Mouse (Mus musculus) right cerebral cortex, postnatal 10 days (tissue): Measurements from ENCODE around the gene Zfand5.
"Not testable (repeated sequence)": the region's sequence is repeated elsewhere in the genome, so short reads cannot be mapped to it uniquely, and the experiment has no call there.

Experiments used
- DNase-seq, 2 experiments: peaks; one replicate each; pipeline ENCODE4 v3.0.0; 2021; ENCODE audit warnings: low spot score in 2 of 2

The Zfand5 gene

DNA sequence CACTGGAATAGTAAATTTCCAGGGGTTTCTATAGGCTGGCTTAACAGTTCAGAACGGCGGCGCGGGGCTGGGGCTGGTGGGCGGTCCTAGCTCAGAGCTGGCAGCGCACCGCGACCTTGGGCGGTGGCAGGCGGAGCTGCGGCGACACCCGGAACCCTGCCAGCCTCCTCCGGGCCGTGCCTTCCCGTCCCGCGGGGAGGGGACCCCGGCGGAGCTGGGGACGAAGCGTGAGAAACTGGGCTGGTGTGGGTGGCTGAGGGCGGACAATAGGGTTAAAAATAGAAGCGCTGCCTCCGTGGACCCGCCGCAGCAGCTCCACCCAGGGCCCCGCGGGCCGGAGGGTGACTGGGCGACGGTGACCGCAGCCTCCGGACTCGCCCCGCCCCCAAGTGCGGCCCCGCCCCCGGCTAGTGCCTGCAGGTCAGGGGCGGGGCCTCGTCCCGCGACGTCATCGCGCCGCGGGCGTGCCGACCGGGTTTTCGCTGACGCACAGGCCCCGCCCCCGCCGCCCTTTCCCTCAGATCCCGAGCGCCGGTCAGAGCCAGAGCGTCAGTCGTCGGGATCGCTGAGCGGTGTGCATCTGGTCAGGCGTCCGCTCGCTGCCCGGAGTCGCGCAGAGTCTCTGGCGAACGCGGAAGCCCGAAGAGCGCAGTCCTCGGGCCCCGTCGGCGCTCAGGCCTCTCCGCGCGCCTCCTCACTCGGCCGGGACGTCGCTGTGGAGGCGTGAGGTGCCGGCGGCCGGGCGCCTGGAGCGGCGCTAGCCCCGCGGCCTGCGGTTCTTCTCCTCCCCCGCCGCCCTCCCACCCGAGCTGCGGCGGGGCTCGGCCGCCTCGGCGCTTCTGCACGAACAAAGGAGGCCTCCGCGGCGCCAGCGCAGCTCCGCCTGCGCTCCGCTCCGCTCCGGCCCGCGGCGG lies at the start of gene Zfand5:
Gene Zfand5, plus strand, starts transcription at position 538 of the 914 bp plus-strand sequence.
- DNase-seq, result peak; percentile 98 to 99

DNA sequence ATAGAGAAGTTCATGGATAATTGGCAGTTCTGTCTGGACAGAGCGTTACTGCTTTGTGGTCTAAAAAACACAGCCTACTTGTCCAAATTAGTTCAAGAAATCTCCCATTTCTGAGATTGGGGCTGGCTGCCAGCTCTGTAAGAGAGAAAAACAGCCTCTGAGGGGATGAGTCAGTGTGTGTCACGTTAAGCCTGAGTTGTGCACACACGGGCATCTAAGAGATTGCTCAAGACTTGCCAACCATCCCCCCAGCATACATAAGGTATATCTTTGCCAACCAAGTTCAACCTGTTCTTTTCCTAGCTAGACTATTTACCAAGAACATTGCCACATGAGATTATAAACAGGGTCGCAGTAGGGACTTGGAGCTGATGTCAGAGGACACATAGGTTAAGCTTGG lies 44.9 kb upstream of the Zfand5 start:
- DNase-seq, result peak; percentile 33 to 36

DNA sequence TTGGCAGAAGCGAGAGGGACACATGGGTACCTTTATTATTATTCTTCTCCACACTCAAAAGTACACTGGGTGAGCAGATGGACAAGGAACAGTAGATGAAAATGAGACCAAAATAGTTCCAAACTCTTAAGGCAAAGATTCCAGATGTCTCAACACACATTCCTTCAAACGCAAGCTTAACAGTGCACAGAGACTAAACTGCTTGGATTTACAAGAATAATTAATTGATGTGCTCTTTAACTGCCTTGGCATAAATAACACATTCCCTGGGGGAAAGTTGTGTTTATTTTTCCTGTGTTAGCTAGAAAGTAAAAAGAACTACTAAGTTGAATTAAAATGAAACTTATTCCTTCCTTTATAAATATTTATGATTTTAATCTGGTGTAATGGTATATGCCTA lies 44.3 kb upstream of the Zfand5 start:
- no peak for DNase-seq

DNA sequence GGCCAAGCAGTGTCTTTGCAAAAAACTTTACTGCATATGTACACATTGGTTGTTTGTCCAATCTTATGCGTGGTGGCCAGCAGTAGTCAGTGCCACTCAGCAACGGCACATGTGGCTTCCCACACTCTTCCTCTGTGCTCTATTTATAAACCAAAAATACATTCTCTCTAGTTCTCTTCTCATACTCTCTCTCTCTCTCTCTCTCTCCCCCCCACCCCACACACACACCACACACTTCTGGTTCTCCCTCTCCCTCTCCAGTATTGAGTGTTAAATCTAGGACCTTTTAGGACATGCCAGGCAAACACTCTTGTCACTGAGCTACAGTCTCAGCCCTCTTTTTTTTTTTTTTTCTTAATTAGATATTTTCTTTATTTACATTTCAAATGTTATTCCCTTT lies 23.3 kb upstream of the Zfand5 start:
- DNase-seq, result not testable (repeated sequence)

DNA sequence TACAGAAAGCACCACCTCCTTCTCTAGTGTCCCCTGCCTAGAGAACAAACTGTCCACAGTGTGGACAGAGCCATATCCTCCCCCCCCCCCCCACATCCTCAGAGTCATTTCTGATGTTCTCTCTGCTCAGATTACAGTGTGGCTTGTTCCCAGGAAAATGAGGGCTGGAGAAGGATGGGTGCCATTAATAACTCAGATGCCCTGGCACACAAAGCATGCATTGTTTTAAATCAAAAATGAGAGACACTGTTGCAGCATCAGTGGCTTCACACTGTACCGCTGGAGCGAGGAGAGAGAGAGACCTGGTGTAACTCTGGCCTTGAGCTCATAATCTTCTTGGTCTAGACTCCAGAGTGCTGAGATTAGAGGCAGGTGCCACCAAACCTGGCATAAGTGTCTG lies 18.2 kb upstream of the Zfand5 start:
- DNase-seq, result no peak

DNA sequence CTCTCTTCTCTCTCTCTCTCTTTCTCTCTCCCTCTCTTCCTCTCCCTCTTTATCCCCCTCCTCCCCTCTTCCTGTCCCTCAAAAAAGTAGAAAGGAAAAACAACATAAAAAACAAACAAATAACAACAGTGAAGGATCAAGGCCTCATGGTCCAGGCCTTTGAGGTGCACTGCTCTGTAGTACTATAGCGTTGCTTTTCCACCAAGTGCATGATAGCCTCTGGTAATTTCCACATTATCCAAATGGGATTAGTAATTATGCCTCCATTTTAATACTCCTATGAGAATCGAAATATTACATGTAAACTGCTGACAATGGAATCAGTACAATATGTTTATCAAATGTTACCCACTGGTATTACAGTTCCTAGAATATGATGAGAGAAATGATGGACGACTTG lies 16.2 kb upstream of the Zfand5 start:
- DNase-seq, result no peak

DNA sequence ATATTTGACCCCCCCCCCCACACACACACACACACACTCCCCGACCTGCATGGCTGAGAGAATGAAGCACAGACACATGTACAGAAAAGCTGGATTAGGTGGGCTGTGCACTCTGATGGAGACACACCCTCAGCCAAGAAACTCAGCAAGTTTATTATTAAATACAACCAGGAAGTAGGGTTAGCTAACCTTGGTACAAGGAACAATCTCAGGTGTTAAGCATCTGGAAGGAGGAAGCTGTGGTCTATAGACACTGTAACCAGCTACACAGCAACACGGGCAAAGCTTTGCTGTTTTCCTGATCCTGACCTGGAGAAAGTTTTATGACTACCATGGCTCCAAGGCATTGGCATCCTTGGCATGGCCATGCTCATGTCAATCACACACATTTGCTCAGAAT lies 12.6 kb upstream of the Zfand5 start:
- no peak for DNase-seq

DNA sequence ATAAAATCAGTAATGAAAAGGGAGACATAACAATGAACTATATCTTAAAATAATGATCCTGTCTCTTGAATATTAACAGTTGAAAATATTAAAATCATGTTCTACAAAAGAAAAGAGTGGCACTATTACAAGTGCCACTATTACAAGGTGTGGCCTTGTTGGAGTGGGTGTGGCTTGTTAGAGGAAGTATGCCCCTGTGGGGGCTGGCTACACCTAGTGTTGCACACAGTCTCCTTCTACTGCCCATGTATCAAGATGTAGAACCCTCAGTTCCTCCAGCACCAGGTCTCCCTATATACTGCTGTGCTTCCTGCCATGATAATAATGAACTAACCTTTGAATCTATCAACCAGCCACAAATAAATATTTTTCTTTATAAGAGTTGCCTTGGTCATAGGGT lies 11.8 kb upstream of the Zfand5 start:
- DNase-seq, result no peak

DNA sequence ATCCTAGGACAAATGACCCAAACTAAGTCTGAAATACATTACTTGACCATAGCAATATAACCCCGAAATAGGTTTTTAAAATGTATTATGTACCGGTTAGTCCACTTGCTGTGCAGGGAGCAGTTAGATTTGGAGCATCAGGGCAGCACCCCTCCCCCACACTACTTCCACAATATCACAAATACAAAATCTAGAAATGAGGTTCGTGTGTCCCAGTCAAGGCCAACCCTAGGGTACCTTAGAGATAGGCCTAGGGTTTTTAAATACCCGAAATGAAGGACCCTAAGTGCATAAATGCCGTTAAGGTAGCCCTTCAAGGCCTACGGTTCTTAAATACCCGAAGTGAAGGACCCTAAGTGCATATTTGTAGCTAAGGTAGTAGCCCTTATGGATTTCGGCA lies 892 bp upstream of the Zfand5 start:
- DNase-seq, result peak; percentile 25 to 42

DNA sequence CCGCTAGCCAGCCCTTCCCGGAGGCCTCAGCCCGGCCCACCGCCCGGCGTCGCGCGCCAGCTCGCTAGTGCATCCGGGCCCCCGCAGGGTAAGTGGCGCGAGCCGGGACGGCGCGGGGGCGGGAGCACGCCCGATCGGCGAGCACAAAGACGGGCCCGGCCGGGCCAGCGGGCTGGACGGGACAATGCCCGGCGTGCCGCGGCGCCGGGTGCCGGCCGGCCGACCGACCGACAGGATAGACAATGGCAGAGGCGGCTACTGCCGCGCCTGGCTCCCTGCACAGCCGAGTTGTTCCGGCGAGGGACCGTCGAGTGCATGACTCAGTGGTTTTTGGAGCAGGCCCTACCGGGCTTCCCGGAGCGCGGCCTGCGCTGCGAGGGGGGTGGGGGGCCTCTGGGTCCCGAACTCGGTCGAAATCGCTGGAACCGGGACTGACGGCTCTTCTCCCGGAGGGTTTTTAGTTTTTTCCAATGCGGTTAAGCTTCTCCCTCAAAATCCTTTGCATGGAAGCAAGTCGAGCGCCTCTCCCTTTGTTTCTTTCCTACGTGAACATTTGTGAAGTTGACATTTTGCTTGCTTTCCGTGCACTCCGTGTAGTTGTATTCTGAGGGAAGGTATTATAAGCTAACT lies 692 bp downstream of the Zfand5 start:
- peak; percentile 69 to 74 for DNase-seq

DNA sequence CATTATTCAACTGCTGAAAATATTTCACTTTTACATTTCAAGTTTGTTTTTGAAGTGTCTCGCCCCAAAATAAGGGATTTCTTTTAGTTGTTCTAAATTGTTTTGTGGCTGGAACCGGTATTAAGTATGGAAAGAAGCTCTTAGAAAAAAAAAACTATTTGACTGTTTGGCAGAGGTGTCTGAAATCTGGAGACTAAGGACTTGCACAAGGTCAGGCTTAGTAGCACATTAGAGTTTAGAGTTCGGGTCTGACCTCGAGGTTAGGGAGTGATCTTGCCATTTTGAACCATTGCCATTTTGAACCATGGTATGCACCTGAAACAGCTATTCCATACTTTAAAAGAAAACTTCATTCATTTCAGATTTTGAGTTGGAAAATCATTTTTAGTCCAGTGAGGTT lies 1.4 kb downstream of the Zfand5 start:
- DNase-seq, result no peak

DNA sequence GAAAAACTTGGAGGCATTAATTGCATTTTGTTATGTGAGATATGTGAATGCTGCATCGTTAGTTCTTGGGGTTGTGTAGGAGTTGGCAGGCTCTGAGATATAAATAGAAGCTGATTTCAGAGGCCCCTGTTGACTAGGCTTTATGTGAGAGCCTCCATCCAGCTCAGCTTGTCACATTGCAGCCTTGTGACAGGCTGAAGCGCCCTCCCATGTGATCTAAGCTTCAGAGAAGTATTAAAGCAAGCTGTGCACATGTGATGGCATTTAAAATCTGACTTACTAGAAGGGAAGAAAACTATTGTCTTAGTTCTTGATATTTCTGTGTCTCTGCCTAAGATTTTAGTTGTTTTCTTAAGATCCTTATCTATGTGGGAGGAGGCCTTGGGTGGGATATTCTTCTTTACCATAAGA lies 2.1 kb downstream of the Zfand5 start:
- peak; percentile 62 to 83 for DNase-seq

DNA sequence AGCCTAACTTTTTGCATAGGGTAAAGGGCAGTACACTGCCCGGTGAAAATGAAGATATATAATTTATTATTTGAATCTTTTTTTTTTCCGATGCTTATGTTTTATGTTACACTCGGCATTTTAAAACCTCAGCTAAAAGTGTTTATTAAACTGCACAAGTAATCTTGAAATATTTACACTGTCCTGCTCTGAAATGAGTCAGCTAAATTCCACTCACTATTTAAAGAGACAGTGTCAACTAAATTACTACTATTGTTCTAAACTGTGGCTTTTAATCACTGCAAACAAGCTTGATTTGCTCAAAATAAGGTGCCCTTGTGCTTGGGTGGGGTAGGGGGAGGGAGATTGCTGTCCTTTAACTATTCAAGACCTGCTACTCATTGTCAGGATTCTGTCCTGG lies 2.6 kb downstream of the Zfand5 start:
- DNase-seq, result no peak

DNA sequence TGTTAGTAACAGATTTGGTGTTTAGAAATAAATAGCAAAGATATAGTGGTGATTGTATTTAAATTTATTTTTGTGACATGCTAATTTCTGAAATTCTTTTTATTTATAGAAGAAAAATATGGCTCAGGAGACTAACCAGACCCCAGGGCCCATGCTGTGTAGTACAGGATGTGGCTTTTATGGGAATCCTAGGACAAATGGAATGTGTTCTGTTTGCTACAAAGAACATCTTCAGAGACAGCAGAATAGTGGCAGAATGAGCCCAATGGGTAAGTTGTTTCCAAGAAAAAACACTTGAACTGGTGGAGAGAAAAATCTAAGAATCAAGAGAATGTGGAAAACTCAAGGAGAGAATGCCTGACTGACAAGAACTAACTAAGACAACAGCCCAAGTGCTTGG lies 4.2 kb downstream of the Zfand5 start:
- no peak for DNase-seq

DNA sequence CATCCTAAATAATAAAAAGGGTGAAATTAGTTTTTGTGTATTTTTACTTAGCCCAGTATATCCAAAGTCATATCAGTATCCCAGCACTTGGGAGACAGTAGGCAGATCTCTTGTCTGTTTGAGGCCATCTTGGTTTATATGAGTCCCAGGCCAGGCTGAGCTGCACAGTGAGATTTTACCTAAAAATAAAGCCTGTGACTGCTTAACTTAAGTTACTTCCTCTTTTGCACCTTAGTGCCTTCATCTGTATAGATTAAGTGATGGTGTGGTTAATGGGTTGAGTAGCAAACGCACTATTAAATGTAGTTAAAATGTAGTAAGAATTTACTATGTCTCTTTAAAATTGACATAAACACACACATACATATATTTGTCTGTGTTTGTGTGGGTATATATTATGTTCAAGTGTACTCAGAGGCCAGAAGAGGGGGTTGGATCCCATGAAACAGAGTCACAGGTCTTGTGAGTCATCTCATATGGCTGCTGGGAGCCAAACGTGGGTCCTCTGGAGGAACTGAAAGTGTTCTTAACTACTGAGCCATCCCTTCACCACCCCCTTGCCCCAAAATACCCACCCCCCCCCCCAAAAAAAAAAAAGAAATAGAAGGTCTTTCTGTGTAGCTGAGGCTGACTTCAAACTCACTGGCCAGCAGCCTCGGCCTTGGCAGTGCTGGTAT lies 14.5 kb downstream of the Zfand5 start:
- DNase-seq, result no peak

DNA sequence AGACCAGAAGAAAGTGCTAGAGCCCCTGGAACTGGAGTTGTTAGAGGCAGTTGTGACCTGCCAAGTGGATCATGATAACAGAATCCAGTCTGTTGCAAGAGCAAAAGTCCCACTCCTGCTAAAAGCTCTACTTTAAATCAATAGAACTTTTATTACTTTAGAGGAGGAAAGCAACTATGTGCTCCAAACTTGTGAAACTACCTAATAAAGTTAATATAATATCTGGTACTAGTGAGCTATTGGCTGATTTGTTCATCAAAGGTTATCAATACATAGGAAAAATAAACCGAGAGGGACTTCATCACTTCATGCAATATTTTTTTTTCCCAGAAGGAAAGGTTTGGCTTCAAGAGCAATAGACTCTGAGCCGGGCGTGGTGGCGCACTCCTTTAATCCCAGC lies 25.3 kb downstream of the Zfand5 start:
- DNase-seq, result no peak

DNA sequence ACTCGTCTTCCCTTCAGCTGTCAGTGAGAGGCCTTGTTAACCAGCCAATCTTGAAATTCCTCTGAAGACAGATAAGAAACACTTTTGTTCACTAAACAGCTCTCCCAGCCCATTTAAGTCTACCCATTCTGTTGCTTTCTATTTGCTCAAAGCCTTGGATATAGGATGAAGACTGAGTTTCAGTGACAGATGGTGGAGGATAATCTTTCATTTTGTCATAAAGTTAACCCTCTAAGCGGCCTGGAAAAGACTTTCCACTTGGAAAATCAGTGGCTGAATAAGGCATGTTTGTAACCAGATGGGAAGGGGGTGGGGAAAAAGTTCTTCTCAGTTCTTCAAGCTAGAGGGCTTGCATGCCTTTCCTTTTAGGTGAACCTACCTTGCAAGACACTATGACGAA lies 29.7 kb downstream of the Zfand5 start:
- no peak for DNase-seq

DNA sequence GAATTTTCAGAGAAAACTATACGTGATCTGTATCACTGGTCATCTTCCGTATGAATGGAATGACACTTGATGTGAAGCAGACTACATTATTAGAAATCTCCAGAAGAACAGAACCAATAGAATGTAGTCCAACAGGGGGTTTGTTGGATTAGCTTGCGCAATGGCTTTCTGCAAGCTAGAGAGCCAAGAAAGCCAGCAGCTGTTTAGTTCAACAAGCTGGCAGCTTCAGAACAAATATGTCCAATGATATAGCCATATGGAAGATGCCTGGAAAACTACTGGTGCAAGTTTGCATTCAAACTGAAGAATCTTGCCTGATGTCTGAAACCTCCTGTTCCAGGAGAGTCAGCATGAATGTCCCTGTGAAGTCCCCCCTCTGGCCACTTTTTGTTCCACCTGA lies 35.7 kb downstream of the Zfand5 start:
- peak in 1 of 2 experiments; percentile 20 for DNase-seq

DNA sequence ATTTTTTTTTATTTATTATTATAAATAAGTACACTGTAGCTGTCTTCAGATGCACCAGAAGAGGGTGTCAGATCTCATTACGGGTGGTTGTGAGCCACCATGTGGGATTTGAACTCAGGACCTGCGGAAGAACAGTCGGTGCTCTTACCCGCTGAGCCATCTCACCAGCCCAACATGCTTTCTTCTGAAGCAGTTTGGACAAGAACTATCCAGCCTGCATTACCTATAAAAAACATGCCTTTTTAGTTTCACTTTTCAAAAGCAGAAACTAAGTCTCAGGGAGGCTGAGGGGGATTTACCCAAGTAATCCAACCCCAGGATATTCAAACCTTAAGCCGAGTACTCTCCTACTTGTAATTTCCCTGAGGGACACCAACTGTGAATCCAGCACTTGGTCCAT lies 38.3 kb downstream of the Zfand5 start:
- not testable (repeated sequence) for DNase-seq

DNA sequence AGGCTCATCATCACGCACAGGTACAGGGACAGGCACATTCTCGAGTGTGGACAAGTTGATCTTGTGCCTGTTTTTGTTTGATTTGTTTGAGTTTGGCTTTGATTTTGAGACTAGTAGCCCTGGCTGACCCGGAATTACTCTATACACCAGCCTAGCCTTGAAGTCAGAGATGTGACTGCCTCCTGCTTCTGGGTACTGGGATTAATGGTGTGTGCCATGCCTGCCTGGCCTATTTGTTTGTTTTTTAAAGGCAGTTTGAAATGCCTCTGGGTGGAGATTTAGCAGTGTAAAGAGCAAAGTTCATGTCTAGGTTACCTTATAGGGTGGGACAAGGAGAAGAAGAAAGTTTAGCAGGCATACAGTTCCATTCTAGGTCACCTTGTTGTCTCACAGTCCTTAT lies 43.6 kb downstream of the Zfand5 start:
- no peak for DNase-seq

DNA sequence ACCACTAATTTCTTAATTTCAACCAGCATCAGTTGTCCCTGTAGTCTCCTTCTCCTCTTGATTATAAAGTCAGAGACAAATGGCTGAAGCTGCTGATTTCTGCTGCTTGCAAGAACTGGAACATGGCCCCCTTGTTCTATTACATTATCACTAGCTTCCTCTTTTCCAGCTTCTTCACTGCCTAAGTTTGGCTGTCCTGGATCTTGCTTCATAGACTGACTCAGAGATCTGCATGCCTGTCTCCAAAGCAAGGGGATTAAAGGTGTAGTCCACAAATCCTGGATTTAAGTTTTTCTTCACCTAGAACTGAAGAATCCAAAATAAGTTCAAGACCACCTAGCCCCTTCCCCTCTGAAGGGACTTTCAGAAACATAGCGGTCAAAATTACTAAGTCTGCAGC lies 47.5 kb downstream of the Zfand5 start:
- no peak for DNase-seq

DNA sequence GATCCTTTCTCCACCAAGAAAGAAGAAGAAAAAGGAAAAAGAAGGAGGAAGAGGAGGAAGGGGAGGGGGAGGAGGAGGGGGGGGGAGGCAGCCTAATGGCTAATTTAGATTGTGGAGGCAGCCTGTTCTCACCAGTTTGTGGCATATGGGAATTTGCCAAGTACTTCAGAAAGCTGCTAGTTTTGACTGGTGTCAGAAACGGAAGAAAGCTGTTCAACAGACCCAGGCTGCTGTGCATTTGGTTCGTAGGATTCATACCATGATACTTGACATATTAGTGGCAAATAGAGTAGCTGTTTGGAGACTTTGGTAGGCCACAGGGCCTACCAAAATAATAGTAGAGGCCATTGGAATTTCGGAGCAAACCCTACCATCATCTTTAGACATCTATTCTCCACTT lies 53.3 kb downstream of the Zfand5 start:
- no peak for DNase-seq

DNA sequence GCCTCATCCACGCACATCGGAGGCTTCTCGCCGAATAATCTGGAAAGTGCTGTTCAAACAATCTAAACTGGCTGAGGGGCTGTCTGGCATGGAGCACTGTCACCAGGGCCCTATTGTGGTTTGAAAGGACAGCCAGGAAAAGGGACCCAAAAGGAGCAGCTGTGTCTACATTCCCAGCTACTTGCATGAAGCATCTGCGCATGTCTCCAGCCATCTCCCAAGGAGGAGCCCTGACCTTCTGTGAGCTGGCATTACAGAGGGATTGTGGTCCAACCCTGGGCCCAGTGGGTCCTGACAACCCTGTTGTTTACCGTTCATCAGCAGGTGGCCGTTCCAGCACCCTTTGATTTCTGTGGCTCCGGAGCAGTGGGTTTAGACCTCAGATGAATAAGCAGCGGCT lies 56.9 kb downstream of the Zfand5 start:
- DNase-seq, result no peak
